In genomic region chr11:35979733-35980410, GRCm38 (mm10) we compare ENCODE assay signal across 7 mouse cellular contexts. TPM values are rescaled to one million over a fixed set of nuclear protein-coding genes. Genes with fewer than 3 reads are reported as not detected.
DNase-seq lines count a peak whose midpoint lies in the region; ATAC-seq and TF ChIP-seq lines count a peak whose summit lies in the region.

No protein-coding gene starts in this region.

- WGBS in lung, embryonic 14.5 days = under 1% methylated on average over 49 of the region's 66 CpGs
- WGBS in heart, embryonic 15.5 days = under 1% methylated on average over 58 of the region's 66 CpGs
- WGBS in limb, embryonic 12.5 days = under 1% methylated on average over 46 of the region's 66 CpGs
- 0% methylated on average over 46 of the region's 66 CpGs for WGBS in neural tube, embryonic 15.5 days

- H3K9ac ChIP-seq in lung, embryonic 14.5 days = peak overlapping the region; percentile 70
- H3K9ac ChIP-seq in heart, embryonic 15.5 days = peak overlapping the region; percentile 71
- H3K9ac ChIP-seq in limb, embryonic 12.5 days (replicated peaks) = peak overlapping the region; percentile 78
- peak overlapping the region; percentile 69 for H3K9ac ChIP-seq in neural tube, embryonic 15.5 days (replicated peaks)

- H3K27ac ChIP-seq in lung, embryonic 14.5 days (ENCODE audit: low read depth) = peak overlapping the region; percentile 63; the same call in 1 of the 2 replicates
- H3K27ac ChIP-seq in cortical plate, adult 2 months (ENCODE audit: insufficient read depth, low read length) = peak overlapping the region; percentile 55
- no peak overlapping the region for H3K27ac ChIP-seq in heart, embryonic 15.5 days
- H3K27ac ChIP-seq in limb, embryonic 12.5 days = no peak overlapping the region
- peak overlapping the region; percentile 45; the same call in 1 of the 2 replicates for H3K27ac ChIP-seq in neural tube, embryonic 15.5 days (replicated peaks)

- H3K27me3 ChIP-seq in lung, embryonic 14.5 days (ENCODE audit: insufficient read depth, low read length) = peaks cover 28% of the 10 kb centered on the region
- H3K27me3 ChIP-seq in heart, embryonic 15.5 days = peaks cover 39% of the 10 kb centered on the region
- H3K27me3 ChIP-seq in limb, embryonic 12.5 days = peaks cover 65% of the 10 kb centered on the region
- H3K27me3 ChIP-seq in neural tube, embryonic 15.5 days (replicated peaks) = no peaks in the 10 kb centered on the region

- H3K9me3 ChIP-seq in lung, embryonic 14.5 days (ENCODE audit: low read depth, low read length) = no peaks in the 10 kb centered on the region
- no peaks in the 10 kb centered on the region for H3K9me3 ChIP-seq in heart, embryonic 15.5 days (replicated peaks)
- no peaks in the 10 kb centered on the region for H3K9me3 ChIP-seq in limb, embryonic 12.5 days
- H3K9me3 ChIP-seq in neural tube, embryonic 15.5 days (replicated peaks) = no peaks in the 10 kb centered on the region

- no peaks in the 10 kb centered on the region for H3K36me3 ChIP-seq in lung, embryonic 14.5 days (ENCODE audit: insufficient read depth)
- H3K36me3 ChIP-seq in heart, embryonic 15.5 days = no peaks in the 10 kb centered on the region
- H3K36me3 ChIP-seq in limb, embryonic 12.5 days = no peaks in the 10 kb centered on the region
- no peaks in the 10 kb centered on the region for H3K36me3 ChIP-seq in neural tube, embryonic 15.5 days

- no peaks in the 10 kb centered on the region for H3K4me1 ChIP-seq in lung, embryonic 14.5 days (ENCODE audit: insufficient read depth)
- H3K4me1 ChIP-seq in cortical plate, adult 2 months (ENCODE audit: control insufficient read depth, insufficient read depth, low read length) = peaks cover 6% of the 10 kb centered on the region; the same call in 1 of the 2 replicates
- H3K4me1 ChIP-seq in heart, embryonic 15.5 days (replicated peaks) = peaks cover 17% of the 10 kb centered on the region
- H3K4me1 ChIP-seq in limb, embryonic 12.5 days (replicated peaks) = peaks cover 13% of the 10 kb centered on the region
- H3K4me1 ChIP-seq in neural tube, embryonic 15.5 days = peaks cover 25% of the 10 kb centered on the region

- ATAC-seq in lung, embryonic 14.5 days (ENCODE audit: insufficient read depth) = peak; percentile 68
- peak; percentile 64 for ATAC-seq in heart, embryonic 15.5 days (replicated peaks; ENCODE audit: insufficient number of reproducible peaks, insufficient read depth, low FRiP score, low read depth)
- peak; percentile 44 for ATAC-seq in limb, embryonic 12.5 days (ENCODE audit: insufficient number of reproducible peaks, insufficient read depth, low FRiP score, low TSS enrichment, low read depth)
- ATAC-seq in neural tube, embryonic 15.5 days (ENCODE audit: low FRiP score) = peak; percentile 65

- no peak for TF ChIP-seq POLR2A in cortical plate, adult 2 months (IDR thresholded peaks at IDR 0.05; ENCODE audit: extremely low read depth, insufficient read depth, low read length)

- peak; percentile 41 for DNase-seq in lung, embryonic 14.5 days
- DNase-seq in lung, postnatal 25 days (ENCODE audit: low spot score) = no peak
- no peak for DNase-seq in B cell, adult 2 months

- TF ChIP-seq CTCF in lung, embryonic 14.5 days (IDR thresholded peaks at IDR 0.05; ENCODE audit: low read depth) = no peak
- no peak for TF ChIP-seq CTCF in cortical plate, adult 2 months (IDR thresholded peaks at IDR 0.05; ENCODE audit: extremely low read depth, insufficient read depth, low read length)

- peak overlapping the region; percentile 69 for H3K4me3 ChIP-seq in lung, embryonic 14.5 days (ENCODE audit: low read depth, low read length)
- peak overlapping the region; percentile 90 for H3K4me3 ChIP-seq in cortical plate, adult 2 months (ENCODE audit: insufficient read depth, low read length)
- peak overlapping the region; percentile 81 for H3K4me3 ChIP-seq in heart, embryonic 15.5 days
- peak overlapping the region; percentile 75 for H3K4me3 ChIP-seq in limb, embryonic 12.5 days (replicated peaks)
- peak overlapping the region; percentile 71 for H3K4me3 ChIP-seq in neural tube, embryonic 15.5 days (replicated peaks)

- peak overlapping the region; percentile 82 for H3K4me2 ChIP-seq in lung, embryonic 14.5 days
- peak overlapping the region; percentile 95 for H3K4me2 ChIP-seq in heart, embryonic 15.5 days
- H3K4me2 ChIP-seq in limb, embryonic 12.5 days = peak overlapping the region; percentile 97
- peak overlapping the region; percentile 91 for H3K4me2 ChIP-seq in neural tube, embryonic 15.5 days

RNA-seq across cellular contexts. Expression of gene Wwc1, which starts 0.5 kb away (rescaled TPM):
- 17.0 and 17.4 TPM in 2 replicates for polyA plus RNA-seq in lung, embryonic 14.5 days (2014; fragmentation: Nextera tagmentation; extraction: Ambion mirVana)
- polyA plus RNA-seq in cortical plate, adult 2 months (2012; rRNA removed) = 62.7 and 68.2 TPM in 2 replicates
- polyA plus RNA-seq in heart, embryonic 15.5 days (2015; fragmentation: Nextera tagmentation; extraction: Ambion mirVana) = 1.2 and 3.3 TPM in 2 replicates
- 3.5 and 5.3 TPM in 2 replicates for polyA plus RNA-seq in limb, embryonic 12.5 days (2016; fragmentation: Nextera tagmentation; extraction: Ambion mirVana)
- polyA plus RNA-seq in neural tube, embryonic 15.5 days (2015; fragmentation: Nextera tagmentation; extraction: Ambion mirVana) = 4.6 and 7.0 TPM in 2 replicates

Comparison
In these comparisons a context has a peak if more than half of its experiments do, and no peak if none do; other contexts are left out.
1. H3K27ac ChIP-seq: peak in lung, embryonic 14.5 days (single experiment), cortical plate, adult 2 months (single experiment) and neural tube, embryonic 15.5 days (single experiment); none in heart, embryonic 15.5 days (single experiment) and limb, embryonic 12.5 days (single experiment).
2. Peak in every context shown above with its lines, with median percentiles within 50 percentile points of each other: ATAC-seq, H3K4me2 ChIP-seq, H3K4me3 ChIP-seq and H3K9ac ChIP-seq.